Mouse (Mus musculus) thymus, adult 2 months (tissue): ENCODE results near the gene Rangrf. TPM values are rescaled to one million over a fixed set of nuclear protein-coding genes. Genes with fewer than 3 reads are reported as not detected.

ENCODE experiments used
- DNase-seq: peaks from one replicate; pipeline ENCODE4 v3.0.0; 2021
- H3K27ac ChIP-seq: fragments of 200-500 bp; 2 replicates; pipeline ENCODE4 v1.5.1; 2012; ENCODE audit warnings: low read length, control low read depth; ENCODE audit not compliant: control insufficient read depth, insufficient read depth
- H3K27me3 ChIP-seq: fragments of 200-500 bp; 2 replicates; pipeline ENCODE4 v1.6.1; 2012; ENCODE audit warnings: mild to moderate bottlenecking, low read length, moderate library complexity, mixed read lengths; ENCODE audit not compliant: control insufficient read depth, insufficient read depth
- H3K36me3 ChIP-seq: fragments of 200-500 bp; 2 replicates; pipeline ENCODE4 v1.6.1; 2012; ENCODE audit warnings: mild to moderate bottlenecking, low read length, moderate library complexity; ENCODE audit not compliant: control insufficient read depth, insufficient read depth
- H3K4me1 ChIP-seq: fragments of 200-500 bp; replicated peaks from 2 replicates; pipeline ENCODE4 v1.6.1; 2012; ENCODE audit warnings: low read length; ENCODE audit not compliant: control insufficient read depth, insufficient read depth
- H3K4me3 ChIP-seq: fragments of 200-500 bp; 2 replicates; pipeline ENCODE4 v1.5.1; 2012; ENCODE audit warnings: mild to moderate bottlenecking, low read length, control low read depth, moderate library complexity; ENCODE audit not compliant: control insufficient read depth, insufficient read depth
- CTCF ChIP-seq: fragments of 200-500 bp; IDR thresholded peaks from 2 replicates; pipeline ENCODE4 v1.5.1; 2012; ENCODE audit warnings: mild to moderate bottlenecking, control low read depth, low read length, moderate library complexity, borderline replicate concordance; ENCODE audit not compliant: control insufficient read depth, poor library complexity, insufficient read depth; ENCODE audit errors: extremely low read depth
- POLR2A ChIP-seq: fragments of 200-500 bp; IDR thresholded peaks from 2 replicates; pipeline ENCODE4 v1.6.1; 2012; ENCODE audit warnings: mild to moderate bottlenecking, low read length, control low read depth, moderate library complexity; ENCODE audit not compliant: control insufficient read depth, poor library complexity, insufficient read depth; ENCODE audit errors: extremely low read depth
- WGBS: fragments of 180-500 bp; shearing (Covaris S2); methylation state at CpG from one replicate; pipeline ENCODE4 v1.1.7; 2018; 5-methylcytosine and 5-hydroxymethylcytosine counted together
- polyA plus RNA-seq: library from polyadenylated mRNA; depleted of rRNA; stranded (reverse); fragments of >200 nt; gene quantifications from 2 replicates; pipeline ENCODE4 v1.2.3, GENCODE M21; 2012

The Rangrf gene
- polyA plus RNA-seq, 1 experiment, result 28.0 TPM

DNA sequence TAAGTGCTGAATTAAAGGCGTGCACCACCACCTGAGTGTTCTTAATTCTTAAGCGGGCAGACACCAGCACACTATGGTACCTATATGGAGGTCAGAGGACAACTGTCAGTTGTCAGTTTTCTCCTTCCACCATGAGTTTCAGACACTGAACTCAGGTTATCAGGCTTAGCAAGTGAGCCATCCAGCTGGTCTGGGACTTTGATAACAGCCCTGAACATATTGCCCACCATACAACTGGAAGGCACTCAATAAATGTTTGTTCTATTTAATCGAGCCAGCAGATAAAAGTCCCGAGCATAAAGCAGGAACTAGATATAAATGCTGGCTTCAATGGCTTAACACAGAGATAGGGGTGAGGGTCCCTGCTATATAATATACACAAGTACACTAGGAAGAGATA lies 22.1 kb upstream of the Rangrf start:
- 95% methylated on average over 4 of the region's 4 CpGs for WGBS
- Histone ChIP-seq H3K36me3 (peaks cover 48% of the 10 kb centered on the region), H3K4me1 (no peaks in the 10 kb centered on the region), H3K4me3 (no peak overlapping the region), H3K27ac (no peak overlapping the region), H3K27me3 (no peaks in the 10 kb centered on the region)
- no peak for DNase-seq
- TF ChIP-seq CTCF (no peak), POLR2A (no peak)

DNA sequence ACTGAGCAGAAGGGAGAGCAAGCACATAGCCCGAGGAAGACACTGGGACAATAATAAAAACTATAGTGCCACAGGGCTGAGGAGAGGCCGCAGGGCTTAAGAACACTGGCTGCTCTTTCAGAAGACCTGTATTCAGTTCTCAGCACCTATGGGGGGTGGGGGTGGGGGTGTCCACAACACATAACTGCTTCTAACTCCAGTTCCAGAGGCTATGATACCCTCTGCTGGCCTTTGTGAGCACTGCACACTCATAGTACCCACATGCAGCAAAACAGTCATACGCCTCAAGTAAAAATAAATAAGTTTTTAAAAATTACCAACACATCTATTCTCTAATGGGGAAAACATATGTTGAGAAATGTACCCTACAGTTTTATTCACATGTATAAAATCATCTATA lies 19.4 kb upstream of the Rangrf start:
- Histone ChIP-seq H3K27me3 (no peaks in the 10 kb centered on the region), H3K36me3 (peaks cover 34% of the 10 kb centered on the region), H3K27ac (no peak overlapping the region), H3K4me3 (no peak overlapping the region), H3K4me1 (no peaks in the 10 kb centered on the region)
- no peak for DNase-seq
- TF ChIP-seq POLR2A, result no peak
- no peak for TF ChIP-seq CTCF
- WGBS, result 91% methylated on average over 3 of the region's 3 CpGs

DNA sequence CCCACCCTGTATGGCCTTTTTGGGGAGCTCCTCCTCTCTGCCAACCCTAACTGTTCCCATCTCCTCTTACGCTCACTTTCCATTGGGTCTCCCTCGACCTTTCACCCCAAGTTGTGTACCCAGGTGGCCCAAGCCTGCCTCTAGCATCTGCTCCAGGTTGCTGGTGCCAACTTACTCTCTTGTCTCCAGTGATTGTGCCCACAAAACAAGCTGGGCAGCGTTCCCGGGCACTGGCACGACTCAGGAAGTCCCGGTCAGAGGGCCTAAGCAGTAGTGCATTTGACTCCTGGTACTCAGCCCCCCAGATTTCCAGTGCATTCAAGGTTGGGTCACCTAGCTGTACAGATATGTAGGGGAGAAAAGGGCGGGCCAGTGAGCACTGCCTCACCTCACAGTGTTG lies 18.1 kb upstream of the Rangrf start:
- H3K27ac ChIP-seq, result no peak overlapping the region
- TF ChIP-seq CTCF, result no peak
- H3K36me3 ChIP-seq, result peaks cover 25% of the 10 kb centered on the region
- no peak for DNase-seq
- H3K4me3 ChIP-seq, result no peak overlapping the region
- WGBS, result 95% methylated on average over 7 of the region's 7 CpGs
- no peaks in the 10 kb centered on the region for H3K4me1 ChIP-seq
- H3K27me3 ChIP-seq, result no peaks in the 10 kb centered on the region

DNA sequence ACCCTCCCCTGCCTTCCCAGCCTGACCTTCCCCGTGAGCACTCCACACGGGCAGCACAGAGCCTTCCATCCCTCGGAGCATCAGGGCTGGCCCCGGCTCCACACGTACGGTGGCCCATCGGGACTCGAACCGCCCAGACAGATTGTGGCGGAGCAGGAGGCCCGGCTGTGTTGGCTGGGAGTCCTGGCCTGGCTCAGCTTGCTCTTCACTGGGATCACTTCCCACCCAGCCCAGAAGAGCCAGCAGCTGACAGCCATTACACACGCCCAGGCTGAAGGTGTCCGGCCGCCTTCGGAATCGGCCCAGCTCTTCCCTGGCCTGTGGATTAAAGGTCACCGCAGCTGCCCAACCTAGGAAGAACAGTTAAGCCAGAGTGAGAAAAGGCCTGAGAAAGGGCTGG lies 13.4 kb upstream of the Rangrf start:
- Histone ChIP-seq H3K36me3 (peaks cover 14% of the 10 kb centered on the region), H3K27me3 (no peaks in the 10 kb centered on the region), H3K4me3 (no peak overlapping the region), H3K4me1 (no peaks in the 10 kb centered on the region), H3K27ac (no peak overlapping the region)
- 98% methylated on average over 17 of the region's 17 CpGs for WGBS
- no peak for TF ChIP-seq CTCF
- TF ChIP-seq POLR2A, result no peak
- no peak for DNase-seq

DNA sequence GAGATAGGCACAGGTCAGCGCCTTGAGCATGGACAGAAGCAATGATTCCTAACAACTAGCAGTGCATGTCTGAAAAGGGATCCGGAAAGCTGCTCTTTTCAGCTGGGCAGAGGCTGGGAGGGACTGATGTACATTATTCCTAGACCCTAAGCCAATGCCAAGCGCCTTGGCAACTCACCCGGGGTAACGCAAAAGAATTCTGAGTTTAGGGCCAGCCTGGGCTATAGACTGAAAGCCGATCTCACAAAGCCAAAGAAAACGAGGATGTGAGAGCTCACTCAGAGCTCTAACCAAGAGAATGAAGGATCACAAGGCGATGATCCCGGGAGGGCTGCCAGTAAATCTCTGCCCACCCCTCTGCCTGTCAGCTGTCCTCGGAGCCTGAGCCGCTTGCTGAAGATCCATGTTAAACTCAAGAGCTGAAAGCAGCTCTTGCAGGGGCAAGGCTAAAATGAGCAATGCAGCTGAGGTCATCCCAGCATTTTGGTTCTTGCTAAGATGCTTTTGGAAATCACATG lies 12.4 kb upstream of the Rangrf start:
- 96% methylated on average over 11 of the region's 11 CpGs for WGBS
- Histone ChIP-seq H3K27ac (no peak overlapping the region), H3K36me3 (peaks cover 14% of the 10 kb centered on the region), H3K4me3 (no peak overlapping the region), H3K27me3 (no peaks in the 10 kb centered on the region), H3K4me1 (no peaks in the 10 kb centered on the region)
- TF ChIP-seq POLR2A (no peak), CTCF (no peak)
- DNase-seq, result no peak

DNA sequence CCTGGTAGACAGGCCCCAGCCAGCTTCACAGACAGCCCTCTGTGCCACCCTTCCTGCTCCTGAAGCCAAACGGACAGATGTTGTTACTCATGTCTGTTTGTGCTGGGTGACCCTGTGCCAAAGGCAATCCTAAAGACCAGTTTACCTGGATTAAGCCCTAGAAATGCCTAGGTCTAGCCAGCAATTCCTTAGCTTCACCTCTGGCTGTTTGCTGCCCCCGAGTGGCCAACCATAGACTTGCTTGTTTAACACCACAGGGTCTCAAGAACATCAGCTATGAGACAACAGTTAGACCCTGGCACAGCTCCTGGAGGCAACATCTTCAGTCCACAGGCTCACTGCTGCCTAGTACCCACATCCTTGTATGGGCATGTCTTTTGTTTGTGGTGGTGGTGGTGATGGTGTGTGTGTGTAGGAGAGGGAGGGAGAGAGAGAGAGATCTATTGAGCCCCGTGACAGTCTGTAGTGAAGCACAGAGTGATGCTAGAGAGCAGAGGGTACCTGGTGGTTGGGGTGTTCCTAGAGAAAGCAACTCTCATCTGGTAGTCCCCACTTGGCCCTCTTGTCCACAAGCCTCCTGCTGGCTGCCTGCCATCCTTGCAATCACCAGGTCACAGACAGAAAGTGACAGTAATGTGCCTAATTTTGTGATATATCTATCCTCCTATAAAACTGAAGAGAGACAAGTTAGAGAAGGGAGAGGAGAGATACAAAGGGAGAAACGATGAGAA lies 7.8 kb upstream of the Rangrf start:
- H3K27ac ChIP-seq, result no peak overlapping the region
- peak; percentile 80 for DNase-seq
- peaks cover 6% of the 10 kb centered on the region; the same call in 1 of the 2 replicates for H3K36me3 ChIP-seq
- TF ChIP-seq CTCF, result 0 out of 2 replicates have a peak, but pooled peaks have one; percentile 47
- no peak for TF ChIP-seq POLR2A
- WGBS, result 30% methylated on average over 4 of the region's 4 CpGs
- no peak overlapping the region for H3K4me3 ChIP-seq
- peaks cover 2% of the 10 kb centered on the region for H3K4me1 ChIP-seq
- no peaks in the 10 kb centered on the region for H3K27me3 ChIP-seq
